In genomic region chr3:14808211-14808610, GRCm38 (mm10) we compare ENCODE assay signal across 27 mouse cellular contexts. TPM values are rescaled to one million over a fixed set of nuclear protein-coding genes. Genes with fewer than 3 reads are reported as not detected.
DNase-seq lines count a peak whose midpoint lies in the region; ATAC-seq lines count a peak whose summit lies in the region.
"Had no signal": no experiment of that assay in that cellular context is flagged by ENCODE, and none has a peak within 500 bp of the region (broad histone marks: within the 10 kb centered on the region; RNA-seq: fewer than 3 reads in every experiment).

TSS of gene Car1 (minus strand) at chr3:14808368.

- H3K27ac ChIP-seq in liver, embryonic 12.5 days, result no peak within 1 kb of the TSS
- H3K27ac ChIP-seq in forebrain, embryonic 15.5 days (replicated peaks), result no peak within 1 kb of the TSS
- H3K27ac ChIP-seq: heart, adult 2 months; heart, embryonic 15.5 days; hindbrain, embryonic 10.5 days; hindbrain, postnatal 0 days; limb, embryonic 10.5 days had no signal

- H3K27me3 ChIP-seq in liver, embryonic 12.5 days (replicated peaks), result no peaks in the 10 kb centered on the region
- H3K27me3 ChIP-seq in forebrain, embryonic 15.5 days, result no peaks in the 10 kb centered on the region
- H3K27me3 ChIP-seq: heart, embryonic 15.5 days had no signal

- H3K36me3 ChIP-seq in liver, embryonic 12.5 days, result no peaks in the 10 kb centered on the region
- no peaks in the 10 kb centered on the region for H3K36me3 ChIP-seq in forebrain, embryonic 15.5 days
- H3K36me3 ChIP-seq: heart, embryonic 15.5 days; hindbrain, embryonic 10.5 days; limb, embryonic 10.5 days had no signal

- WGBS in liver, embryonic 12.5 days (ENCODE audit: insufficient replicate concordance), result 50% methylated on average over 1 of the region's 1 CpGs
- 95% methylated on average over 1 of the region's 1 CpGs for WGBS in forebrain, embryonic 15.5 days

- peak; percentile 91 for ATAC-seq in common myeloid progenitor, adult 5-6 weeks (replicated peaks; ENCODE audit: low read depth, poor library complexity, severe bottlenecking)
- ATAC-seq in liver, embryonic 12.5 days, result peak; percentile 86
- ATAC-seq in megakaryocyte progenitor cell, adult 5-6 weeks (replicated peaks; ENCODE audit: poor library complexity), result peak; percentile 86
- ATAC-seq in forebrain, embryonic 15.5 days (replicated peaks), result no peak
- ATAC-seq: hindbrain, postnatal 0 days; Patski had no signal

- H3K9ac ChIP-seq in liver, embryonic 12.5 days, result no peak within 1 kb of the TSS
- no peak within 1 kb of the TSS for H3K9ac ChIP-seq in forebrain, embryonic 15.5 days (replicated peaks)
- H3K9ac ChIP-seq: heart, embryonic 15.5 days had no signal

- H3K4me3 ChIP-seq in liver, embryonic 12.5 days, result no peak within 1 kb of the TSS
- no peak within 1 kb of the TSS for H3K4me3 ChIP-seq in forebrain, embryonic 15.5 days
- H3K4me3 ChIP-seq: heart, adult 2 months; heart, embryonic 15.5 days; hindbrain, embryonic 10.5 days; limb, embryonic 10.5 days had no signal

- no peaks in the 10 kb centered on the region for H3K4me1 ChIP-seq in liver, embryonic 12.5 days
- H3K4me1 ChIP-seq in forebrain, embryonic 15.5 days, result no peaks in the 10 kb centered on the region
- H3K4me1 ChIP-seq: heart, embryonic 15.5 days; hindbrain, embryonic 10.5 days; limb, embryonic 10.5 days had no signal

- H3K9me3 ChIP-seq in liver, embryonic 12.5 days (replicated peaks), result no peaks in the 10 kb centered on the region
- H3K9me3 ChIP-seq in forebrain, embryonic 15.5 days, result no peaks in the 10 kb centered on the region
- H3K9me3 ChIP-seq: heart, embryonic 15.5 days; hindbrain, embryonic 10.5 days; limb, embryonic 10.5 days had no signal

- H3K4me2 ChIP-seq in liver, embryonic 12.5 days, result no peak within 1 kb of the TSS
- H3K4me2 ChIP-seq in forebrain, embryonic 15.5 days (replicated peaks), result no peak within 1 kb of the TSS
- H3K4me2 ChIP-seq: heart, embryonic 15.5 days had no signal

- peak; percentile 94 for DNase-seq in MEL-GATA-1-ER (ENCODE audit: extremely low read depth, low read depth)
- DNase-seq in kidney, adult 18-20 months, result no peak
- DNase-seq in thymus, postnatal 14 days, result no peak
- DNase-seq: adrenal gland, adult 8-10 months; cerebellum, adult 11 months; cerebellum, postnatal 10 days; gastrocnemius, postnatal 25 days; heart, adult 2 months; kidney, adult 11 months; kidney, postnatal 25 days; lung, adult 18-20 months; lung, postnatal 14 days; thymus, adult 18-20 months had no signal

RNA-seq across cellular contexts. Expression of gene Car1, which starts in this region (rescaled TPM):
- 794 and 823 TPM in 2 replicates for total RNA-seq in common myeloid progenitor, adult 5-6 weeks (2017)
- polyA plus RNA-seq in liver, embryonic 12.5 days (2016; fragmentation: Nextera tagmentation; extraction: Ambion mirVana), result 39.0 and 41.1 TPM in 2 replicates
- total RNA-seq in megakaryocyte progenitor cell, adult 5-6 weeks (2015), result 584 and 1,246 TPM in 2 replicates
- total RNA-seq in megakaryocyte progenitor cell, adult 5-6 weeks (2017), result 179 and 313 TPM in 2 replicates
- not detected in 2 replicates for polyA plus RNA-seq in forebrain, embryonic 15.5 days (2015; fragmentation: Nextera tagmentation; extraction: Ambion mirVana)
- total RNA-seq: heart, adult 2 months; hindbrain, postnatal 0 days; layer of hippocampus, adult 8-10 months; left cerebral cortex, adult 18-20 months; midbrain, postnatal 0 days; neutrophil, adult 5-6 weeks had no signal
- polyA plus RNA-seq: hindbrain, embryonic 10.5 days; limb, embryonic 10.5 days; Patski; stomach, embryonic 14.5 days had no signal

Comparison
In these comparisons a context has a peak if more than half of its experiments do, and no peak if none do; other contexts are left out.
1. RNA of gene Car1 (polyA plus RNA-seq): 39.0 to 41.1 TPM in liver, embryonic 12.5 days; not detected in forebrain, embryonic 15.5 days; every median in the first group is over 10 times any median in the second.